In genomic region chr4:59149043-59149442, GRCm38 (mm10) we compare ENCODE assay signal across 22 mouse cellular contexts. TPM values are rescaled to one million over a fixed set of nuclear protein-coding genes. Genes with fewer than 3 reads are reported as not detected.
DNase-seq lines count a peak whose midpoint lies in the region; TF ChIP-seq lines count a peak whose summit lies in the region.
"Had no signal": no experiment of that assay in that cellular context is flagged by ENCODE, and none has a peak within 500 bp of the region (broad histone marks: within the 10 kb centered on the region; RNA-seq: fewer than 3 reads in every experiment).

No protein-coding gene starts in this region.

- no peak for TF ChIP-seq CTCF in left cerebral cortex, adult 2 months (IDR thresholded peaks at IDR 0.05)

- peak; percentile 45 for DNase-seq in adrenal gland, postnatal 14 days
- no peak for DNase-seq in adrenal gland, postnatal 10 days
- DNase-seq in kidney, postnatal 10 days = peak; percentile 21
- no peak for DNase-seq in kidney, adult 18-20 months
- DNase-seq in thymus, postnatal 4 days = peak; percentile 39
- no peak for DNase-seq in thymus, adult 18-20 months
- DNase-seq in left cerebral cortex, adult 2 months (ENCODE audit: extremely low spot score in 1 of 2, low spot score in 2 of 2) = no peak
- no peak for DNase-seq in cerebellum, postnatal 14 days
- DNase-seq: adrenal gland, adult 8-10 months; cerebellum, adult 2 months; gastrocnemius, postnatal 10 days; heart, adult 18-20 months; heart, postnatal 10 days; kidney, adult 2 months had no signal

- intact Hi-C loops in left cerebral cortex, adult 2 months (cut with DNase I) = no loop called here

- H3K4me3 ChIP-seq in left cerebral cortex, adult 2 months = no peak overlapping the region
- H3K4me3 ChIP-seq: hindbrain, embryonic 15.5 days; lung, embryonic 15.5 days; midbrain, embryonic 13.5 days; neural tube, embryonic 15.5 days had no signal

- no peak overlapping the region for H3K27ac ChIP-seq in left cerebral cortex, adult 2 months
- H3K27ac ChIP-seq: hindbrain, embryonic 15.5 days; lung, embryonic 15.5 days; midbrain, embryonic 13.5 days; neural tube, embryonic 15.5 days had no signal

RNA-seq across cellular contexts. Expression of gene AI481877, which starts 10.3 kb away (rescaled TPM):
- not detected in 2 replicates for total RNA-seq in adrenal gland, postnatal 14 days (2021)
- total RNA-seq in adrenal gland, postnatal 10 days (2021) = under 1 TPM in 1 of 2 experiments, not detected in 1; 0.15 TPM
- not detected for total RNA-seq in left cerebral cortex, adult 2 months (2021)
- total RNA-seq: gastrocnemius, postnatal 10 days; heart, adult 18-20 months; heart, postnatal 10 days; layer of hippocampus, postnatal 25 days; left cerebral cortex, postnatal 25 days; liver, adult 2 months; megakaryocyte progenitor cell, adult 5-6 weeks had no signal

RNA-seq across cellular contexts. Expression of gene Ugcg, which starts 40.0 kb away (rescaled TPM):
- 36.9 and 46.0 TPM in 2 replicates for total RNA-seq in adrenal gland, postnatal 14 days (2021)
- total RNA-seq in adrenal gland, postnatal 10 days (2021) = 10 to 100 TPM; 36.0 to 45.7 TPM
- total RNA-seq in left cerebral cortex, adult 2 months (2021) = 10 to 100 TPM; 79.8 to 90.3 TPM

Comparison
In these comparisons a context has a peak if more than half of its experiments do, and no peak if none do; other contexts are left out.
1. DNase-seq: peak in adrenal gland, postnatal 14 days (single experiment), kidney, postnatal 10 days (single experiment) and thymus, postnatal 4 days (single experiment); none in adrenal gland, postnatal 10 days (single experiment), kidney, adult 18-20 months (single experiment), thymus, adult 18-20 months (0 of 2), left cerebral cortex, adult 2 months (0 of 2) and cerebellum, postnatal 14 days (0 of 2).